Mouse (Mus musculus) forebrain, embryonic 12.5 days (tissue): ENCODE measurements at regions not wholly inside any gene's neighbourhood (a gene's known extent, or its start where the extent isn't known, plus 50 kb on each side); places are given as distances from the start of the nearest gene placed in this dataset.

Experiments
- ATAC-seq: fragments of 200-750 bp; cut with Nextera tagmentation; 2 replicates; pipeline ENCODE4 v1.8.0; 2017; ENCODE audit warnings: moderate TSS enrichment; ENCODE audit not compliant: low FRiP score
- H3K27ac ChIP-seq: fragments of 300-500 bp; sonication (generic); 2 replicates; pipeline ENCODE4 v1.5.1; 2016; ENCODE audit warnings: mild to moderate bottlenecking
- H3K27me3 ChIP-seq: fragments of 300-500 bp; sonication (generic); 2 replicates; pipeline ENCODE4 v1.6.1; 2016; ENCODE audit warnings: mild to moderate bottlenecking
- H3K36me3 ChIP-seq: fragments of 300-500 bp; sonication (generic); replicated peaks from 2 replicates; pipeline ENCODE4 v1.6.1; 2016; ENCODE audit warnings: mild to moderate bottlenecking
- H3K4me1 ChIP-seq: fragments of 300-500 bp; sonication (generic); 2 replicates; pipeline ENCODE4 v1.6.1; 2016
- H3K4me2 ChIP-seq: fragments of 300-500 bp; sonication (generic); 2 replicates; pipeline ENCODE4 v1.6.1; 2016; ENCODE audit warnings: mild to moderate bottlenecking, moderate library complexity
- H3K4me3 ChIP-seq: fragments of 300-500 bp; sonication (generic); replicated peaks from 2 replicates; pipeline ENCODE4 v1.5.1; 2016; ENCODE audit warnings: mild to moderate bottlenecking
- H3K9ac ChIP-seq: fragments of 300-500 bp; sonication (generic); 2 replicates; pipeline ENCODE4 v1.6.1; 2016; ENCODE audit warnings: mild to moderate bottlenecking
- H3K9me3 ChIP-seq: fragments of 300-500 bp; sonication (generic); 2 replicates; pipeline ENCODE4 v1.6.1; 2016
- WGBS: fragments of 180-500 bp; shearing (Covaris S2); methylation state at CpG from one replicate; pipeline ENCODE4 v1.1.7; 2016; 5-methylcytosine and 5-hydroxymethylcytosine counted together

GRCm38 (mm10) chr7:73144846-73145245 is 230.5 kb upstream of the Rgma start:
- no peak for ATAC-seq
- H3K4me1 ChIP-seq: peaks cover 48% of the 10 kb centered on the region
- H3K4me3 ChIP-seq: no peak overlapping the region
- no peaks in the 10 kb centered on the region for H3K9me3 ChIP-seq
- no peaks in the 10 kb centered on the region for H3K36me3 ChIP-seq
- no peak overlapping the region for H3K4me2 ChIP-seq
- peaks cover 13% of the 10 kb centered on the region for H3K27me3 ChIP-seq
- H3K27ac ChIP-seq: no peak overlapping the region
- no peak overlapping the region for H3K9ac ChIP-seq
- WGBS: 37% methylated on average over 4 of the region's 4 CpGs

- Histone ChIP-seq H3K27me3 (peaks cover 10% of the 10 kb centered on the region), H3K9ac (no peak overlapping the region), H3K27ac (no peak overlapping the region), H3K36me3 (no peaks in the 10 kb centered on the region), H3K4me1 (peaks cover 47% of the 10 kb centered on the region), H3K4me2 (no peak overlapping the region), H3K4me3 (no peak overlapping the region), H3K9me3 (no peaks in the 10 kb centered on the region)
- ATAC-seq: no peak
These were observed 228.1 kb upstream of the Rgma start for GRCm38 (mm10) chr7:73147251-73147650.

- H3K4me1 ChIP-seq: peaks cover 31% of the 10 kb centered on the region
- peaks cover 3% of the 10 kb centered on the region; the same call in 1 of the 2 replicates for H3K27me3 ChIP-seq
- no peaks in the 10 kb centered on the region for H3K9me3 ChIP-seq
- 59% methylated on average over 7 of the region's 7 CpGs for WGBS
- H3K9ac ChIP-seq: no peak overlapping the region
- peak overlapping the region; percentile 71 for H3K27ac ChIP-seq
- no peak overlapping the region for H3K4me2 ChIP-seq
- no peaks in the 10 kb centered on the region for H3K36me3 ChIP-seq
- H3K4me3 ChIP-seq: no peak overlapping the region
- no peak for ATAC-seq
These were observed 224.9 kb upstream of the Rgma start for GRCm38 (mm10) chr7:73150436-73150835.

GRCm38 (mm10) chr7:73151586-73152467 is 223.5 kb upstream of the Rgma start:
- Histone ChIP-seq H3K36me3 (no peaks in the 10 kb centered on the region), H3K4me1 (peaks cover 30% of the 10 kb centered on the region), H3K9me3 (no peaks in the 10 kb centered on the region), H3K27me3 (no peaks in the 10 kb centered on the region), H3K4me2 (peak overlapping the region; percentile 4; the same call in 1 of the 2 replicates), H3K27ac (peak overlapping the region; percentile 74), H3K4me3 (no peak overlapping the region), H3K9ac (no peak overlapping the region)
- 23% methylated on average over 14 of the region's 15 CpGs for WGBS
- peak; percentile 64 for ATAC-seq

- Histone ChIP-seq H3K4me2 (no peak overlapping the region), H3K36me3 (no peaks in the 10 kb centered on the region), H3K4me3 (no peak overlapping the region), H3K9ac (no peak overlapping the region), H3K9me3 (no peaks in the 10 kb centered on the region), H3K27me3 (no peaks in the 10 kb centered on the region), H3K27ac (no peak overlapping the region), H3K4me1 (peaks cover 30% of the 10 kb centered on the region)
- ATAC-seq: no peak
- WGBS: 100% methylated on average over 1 of the region's 1 CpGs
These were observed 221.6 kb upstream of the Rgma start for GRCm38 (mm10) chr7:73153668-73154067.

- no peak for ATAC-seq
These were observed 216.5 kb upstream of the Rgma start for GRCm38 (mm10) chr7:73158833-73159232.

GRCm38 (mm10) chr7:73160968-73161367 is 214.3 kb upstream of the Rgma start:
- no peak for ATAC-seq
- Histone ChIP-seq H3K4me3 (no peak overlapping the region), H3K9me3 (0 out of 2 replicates have a peak, but pooled peaks cover 1% of the 10 kb centered on the region), H3K36me3 (no peaks in the 10 kb centered on the region), H3K4me2 (no peak overlapping the region), H3K9ac (no peak overlapping the region), H3K27me3 (no peaks in the 10 kb centered on the region), H3K27ac (no peak overlapping the region), H3K4me1 (peaks cover 5% of the 10 kb centered on the region)
- WGBS: 81% methylated on average over 8 of the region's 8 CpGs

More at GRCm38 (mm10) chr7:73158833-73159232, 216.5 kb upstream of the Rgma start:
- Histone ChIP-seq H3K9me3 (no peaks in the 10 kb centered on the region), H3K4me1 (peaks cover 3% of the 10 kb centered on the region), H3K4me3 (no peak overlapping the region), H3K4me2 (no peak overlapping the region), H3K27ac (no peak overlapping the region), H3K36me3 (no peaks in the 10 kb centered on the region), H3K27me3 (no peaks in the 10 kb centered on the region), H3K9ac (no peak overlapping the region)
- 86% methylated on average over 5 of the region's 5 CpGs for WGBS

- Histone ChIP-seq H3K4me1 (peaks cover 5% of the 10 kb centered on the region), H3K4me3 (no peak overlapping the region), H3K27me3 (no peaks in the 10 kb centered on the region), H3K27ac (no peak overlapping the region), H3K9me3 (0 out of 2 replicates have a peak, but pooled peaks cover 8% of the 10 kb centered on the region), H3K36me3 (no peaks in the 10 kb centered on the region), H3K9ac (no peak overlapping the region), H3K4me2 (no peak overlapping the region)
- no peak for ATAC-seq
- 46% methylated on average over 5 of the region's 5 CpGs for WGBS
These were observed 211.6 kb upstream of the Rgma start for GRCm38 (mm10) chr7:73163687-73164086.

- 65% methylated on average over 8 of the region's 8 CpGs for WGBS
- Histone ChIP-seq H3K4me2 (no peak overlapping the region), H3K36me3 (no peaks in the 10 kb centered on the region), H3K27ac (no peak overlapping the region), H3K9me3 (0 out of 2 replicates have a peak, but pooled peaks cover 8% of the 10 kb centered on the region), H3K4me3 (no peak overlapping the region), H3K9ac (no peak overlapping the region), H3K4me1 (peaks cover 5% of the 10 kb centered on the region), H3K27me3 (no peaks in the 10 kb centered on the region)
- no peak for ATAC-seq
These were observed 209.8 kb upstream of the Rgma start for GRCm38 (mm10) chr7:73165521-73165920.

GRCm38 (mm10) chr7:73169416-73169815 is 205.9 kb upstream of the Rgma start:
- Histone ChIP-seq H3K4me3 (no peak overlapping the region), H3K9ac (no peak overlapping the region), H3K9me3 (0 out of 2 replicates have a peak, but pooled peaks cover 11% of the 10 kb centered on the region), H3K4me1 (no peaks in the 10 kb centered on the region), H3K4me2 (no peak overlapping the region), H3K27me3 (no peaks in the 10 kb centered on the region), H3K27ac (no peak overlapping the region), H3K36me3 (no peaks in the 10 kb centered on the region)
- no peak for ATAC-seq
- WGBS: 84% methylated on average over 8 of the region's 8 CpGs

GRCm38 (mm10) chr7:73172615-73173014 is 202.7 kb upstream of the Rgma start:
- Histone ChIP-seq H3K4me3 (no peak overlapping the region), H3K27me3 (no peaks in the 10 kb centered on the region), H3K36me3 (no peaks in the 10 kb centered on the region), H3K9ac (no peak overlapping the region), H3K9me3 (0 out of 2 replicates have a peak, but pooled peaks cover 8% of the 10 kb centered on the region), H3K27ac (no peak overlapping the region), H3K4me2 (no peak overlapping the region), H3K4me1 (no peaks in the 10 kb centered on the region)
- no peak for ATAC-seq
- WGBS: 93% methylated on average over 4 of the region's 4 CpGs

GRCm38 (mm10) chr7:73183761-73184160 is 191.5 kb upstream of the Rgma start:
- Histone ChIP-seq H3K4me1 (peaks cover 36% of the 10 kb centered on the region), H3K9me3 (peaks cover 7% of the 10 kb centered on the region; the same call in 1 of the 2 replicates), H3K36me3 (no peaks in the 10 kb centered on the region), H3K27ac (peak overlapping the region; percentile 89), H3K9ac (no peak overlapping the region), H3K4me2 (no peak overlapping the region), H3K27me3 (no peaks in the 10 kb centered on the region), H3K4me3 (no peak overlapping the region)
- ATAC-seq: no peak
- 83% methylated on average over 8 of the region's 8 CpGs for WGBS
